Mouse (Mus musculus) lung, embryonic 16.5 days (tissue): ENCODE measurements around the gene Notch3. TPM values are rescaled to one million over a fixed set of nuclear protein-coding genes. Genes with fewer than 3 reads are reported as not detected.
"Not testable (repeated sequence)": the region's sequence is repeated elsewhere in the genome, so short reads cannot be mapped to it uniquely, and the experiment has no call there.

ENCODE experiments used
- ATAC-seq: fragments of 200-750 bp; cut with Nextera tagmentation; 2 replicates; pipeline ENCODE4 v1.8.0; 2017; ENCODE audit warnings: low read depth, mild to moderate bottlenecking, moderate library complexity
- H3K27ac ChIP-seq: fragments of 300-500 bp; sonication (generic); 2 replicates; pipeline ENCODE4 v1.5.1; 2014; ENCODE audit warnings: mild to moderate bottlenecking, control low read depth, low read length
- H3K27me3 ChIP-seq: fragments of 300-500 bp; sonication (generic); 2 replicates; pipeline ENCODE4 v1.6.1; 2014; ENCODE audit warnings: low read depth, low read length, mixed read lengths; ENCODE audit not compliant: control insufficient read depth, insufficient read depth
- H3K36me3 ChIP-seq: fragments of 300-500 bp; sonication (generic); 2 replicates; pipeline ENCODE4 v1.6.1; 2014; ENCODE audit warnings: low read length; ENCODE audit not compliant: control insufficient read depth, insufficient read depth
- H3K4me1 ChIP-seq: fragments of 300-500 bp; sonication (generic); replicated peaks from 2 replicates; pipeline ENCODE4 v1.6.1; 2014; ENCODE audit warnings: low read length, mixed read lengths; ENCODE audit not compliant: control insufficient read depth, insufficient read depth
- H3K4me2 ChIP-seq: fragments of 300-500 bp; sonication (generic); 2 replicates; pipeline ENCODE4 v1.6.1; 2014; ENCODE audit warnings: low read depth, low read length, control low read depth
- H3K4me3 ChIP-seq: fragments of 300-500 bp; sonication (generic); 2 replicates; pipeline ENCODE4 v1.5.1; 2014; ENCODE audit warnings: mild to moderate bottlenecking, low read length, control low read depth
- H3K9ac ChIP-seq: fragments of 300-500 bp; sonication (generic); 2 replicates; pipeline ENCODE4 v1.6.1; 2014; ENCODE audit warnings: low read length, control low read depth
- H3K9me3 ChIP-seq: fragments of 300-500 bp; sonication (generic); 2 replicates; pipeline ENCODE4 v1.6.1; 2016; ENCODE audit warnings: low read length; ENCODE audit not compliant: control insufficient read depth
- WGBS: fragments of 180-500 bp; shearing (Covaris S2); extraction: QIAGEN DNeasy Blood & Tissue Kit; methylation state at CpG from one replicate; pipeline ENCODE4 v1.1.7; 2014; 5-methylcytosine and 5-hydroxymethylcytosine counted together
- polyA plus RNA-seq: library from polyadenylated mRNA; unstranded; fragments of >200 nt; fragmentation: Nextera tagmentation; extraction: Ambion mirVana; gene quantifications from 2 replicates; pipeline ENCODE4 v1.2.1, GENCODE M21; 2015

Gene Notch3
- 17.1 and 17.3 TPM in 2 replicates for polyA plus RNA-seq

GRCm38 (mm10) chr17:32166687-32167086, at the start of gene Notch3:
Notch3 (minus strand) TSS chr17:32166852.
- H3K27me3 ChIP-seq = no peaks in the 10 kb centered on the region
- H3K4me2 ChIP-seq = peak within 1 kb of the TSS; percentile 77
- no peaks in the 10 kb centered on the region for H3K36me3 ChIP-seq
- H3K4me3 ChIP-seq = peak within 1 kb of the TSS; percentile 66
- ATAC-seq = peak; percentile 79
- H3K9me3 ChIP-seq = no peaks in the 10 kb centered on the region
- peak within 1 kb of the TSS; percentile 91 for H3K27ac ChIP-seq
- 0% methylated on average over 28 of the region's 39 CpGs for WGBS
- H3K9ac ChIP-seq = peak within 1 kb of the TSS; percentile 77
- H3K4me1 ChIP-seq = peaks cover 26% of the 10 kb centered on the region

DNA sequence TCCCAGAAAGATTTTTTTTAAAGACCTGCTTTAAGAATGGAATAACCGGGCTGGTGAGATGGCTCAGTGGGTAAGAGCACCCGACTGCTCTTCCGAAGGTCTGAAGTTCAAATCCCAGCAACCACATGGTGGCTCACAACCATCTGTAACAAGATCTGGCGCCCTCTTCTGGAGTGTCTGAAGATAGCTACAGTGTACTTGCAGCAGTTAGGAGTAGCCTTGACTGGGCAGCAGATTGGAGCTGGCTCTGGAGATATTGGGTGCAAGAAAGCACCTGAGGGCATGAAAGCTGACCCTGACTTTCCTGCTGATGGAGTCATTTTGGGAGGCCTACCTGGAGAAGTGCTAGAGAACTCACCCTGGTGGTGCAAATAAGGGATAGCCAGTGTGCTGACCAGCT, 48.9 kb upstream of the Notch3 start:
- H3K4me3 ChIP-seq, H3K4me1 ChIP-seq, H3K9ac ChIP-seq, H3K4me2 ChIP-seq, H3K27ac ChIP-seq, H3K27me3 ChIP-seq, ATAC-seq, H3K9me3 ChIP-seq: not testable (repeated sequence)
- peaks cover 52% of the 10 kb centered on the region for H3K36me3 ChIP-seq
- WGBS = 70% methylated on average over 4 of the region's 4 CpGs

DNA sequence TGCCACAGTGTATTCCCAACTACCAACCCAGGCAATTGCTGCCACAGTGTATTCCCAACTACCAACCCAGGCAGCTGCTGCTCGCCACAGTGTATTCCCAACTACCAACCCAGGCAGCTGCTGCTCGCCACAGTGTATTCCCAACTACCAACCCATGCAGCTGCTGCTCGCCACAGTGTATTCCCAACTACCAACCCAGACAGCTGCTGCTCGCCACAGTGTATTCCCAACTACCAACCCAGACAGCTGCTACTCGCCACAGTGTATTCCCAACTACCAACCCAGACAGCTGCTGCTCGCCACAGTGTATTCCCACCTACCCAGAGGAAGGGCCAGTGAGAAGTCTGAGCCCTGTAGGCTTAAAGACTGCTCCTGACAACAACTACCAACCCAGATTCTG, 44.9 kb upstream of the Notch3 start:
- H3K4me1 ChIP-seq, H3K27me3 ChIP-seq, H3K27ac ChIP-seq, ATAC-seq, H3K4me2 ChIP-seq, H3K9me3 ChIP-seq, H3K9ac ChIP-seq, H3K4me3 ChIP-seq: not testable (repeated sequence)
- H3K36me3 ChIP-seq = peaks cover 49% of the 10 kb centered on the region
- WGBS = 86% methylated on average over 6 of the region's 6 CpGs

DNA sequence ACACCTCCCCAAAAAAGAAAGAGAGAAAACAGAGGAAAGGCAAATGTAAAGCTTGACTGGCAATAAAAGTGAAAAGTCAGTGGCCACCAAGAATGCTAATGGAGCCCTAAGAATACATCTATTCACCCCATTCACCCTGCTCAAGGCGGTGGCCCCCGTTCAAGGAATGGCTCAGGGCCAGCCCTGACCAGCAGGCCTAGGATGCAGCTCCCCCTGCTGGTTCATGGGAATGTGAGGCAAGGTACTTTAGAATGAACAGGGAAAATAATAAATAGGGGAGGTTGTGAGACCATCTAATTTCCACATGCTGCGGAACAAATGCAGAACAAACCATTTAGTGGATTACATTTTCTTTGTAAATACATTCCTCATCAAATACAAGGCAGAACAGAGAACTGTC, 43.1 kb upstream of the Notch3 start:
- peak; percentile 66 for ATAC-seq
- Histone ChIP-seq H3K9ac (no peak overlapping the region), H3K4me2 (no peak overlapping the region), H3K9me3 (no peaks in the 10 kb centered on the region), H3K4me1 (0 out of 2 replicates have a peak, but pooled peaks cover 6% of the 10 kb centered on the region), H3K27ac (peak overlapping the region; percentile 67), H3K36me3 (peaks cover 55% of the 10 kb centered on the region), H3K27me3 (no peaks in the 10 kb centered on the region), H3K4me3 (no peak overlapping the region)
- WGBS = 38% methylated on average over 3 of the region's 3 CpGs

GRCm38 (mm10) chr17:32209144-32209543, 42.5 kb upstream of the Notch3 start:
- Histone ChIP-seq H3K4me1 (0 out of 2 replicates have a peak, but pooled peaks cover 6% of the 10 kb centered on the region), H3K36me3 (peaks cover 52% of the 10 kb centered on the region), H3K4me3 (no peak overlapping the region), H3K27ac (peak overlapping the region; percentile 67), H3K4me2 (no peak overlapping the region), H3K9me3 (no peaks in the 10 kb centered on the region), H3K9ac (no peak overlapping the region), H3K27me3 (no peaks in the 10 kb centered on the region)
- WGBS = 37% methylated on average over 6 of the region's 6 CpGs
- peak; percentile 75 for ATAC-seq

DNA sequence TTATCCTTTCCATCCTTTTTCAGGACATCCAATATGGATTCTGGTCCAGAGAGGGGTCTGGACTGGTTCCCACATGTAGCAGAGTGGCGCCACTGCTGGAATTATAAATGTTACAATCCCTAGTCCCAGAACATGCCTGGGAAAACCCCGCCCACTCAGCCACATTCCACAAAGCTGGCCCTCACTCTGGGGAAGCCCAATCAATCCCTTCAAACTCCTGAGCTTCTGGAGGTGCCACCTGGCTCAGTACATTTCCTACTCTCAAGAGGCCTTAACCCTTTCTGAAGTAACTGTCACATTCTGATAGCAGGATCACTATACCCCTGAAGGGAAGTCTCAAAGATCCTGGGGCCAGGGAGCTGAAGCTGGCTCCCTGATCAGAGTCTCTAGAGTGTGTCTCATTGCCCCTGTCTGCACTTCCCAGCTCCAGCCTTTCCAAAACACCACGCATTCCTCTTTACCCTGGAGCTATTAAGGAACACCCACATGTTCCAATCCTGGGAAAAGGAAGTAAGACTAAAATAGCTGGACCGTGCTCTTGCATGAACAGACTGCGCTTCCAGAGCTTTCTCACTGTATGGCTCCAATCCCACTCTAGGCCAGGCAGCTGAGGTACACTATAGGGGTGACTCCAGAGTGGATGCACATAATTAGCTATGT, 41.1 kb upstream of the Notch3 start:
- peaks cover 47% of the 10 kb centered on the region for H3K36me3 ChIP-seq
- 59% methylated on average over 5 of the region's 5 CpGs for WGBS
- H3K9ac ChIP-seq = 0 out of 2 replicates have a peak overlapping the region, but pooled peaks have one; percentile 8
- H3K27me3 ChIP-seq = no peaks in the 10 kb centered on the region
- H3K9me3 ChIP-seq = no peaks in the 10 kb centered on the region
- H3K4me3 ChIP-seq = no peak overlapping the region
- peak; percentile 74 for ATAC-seq
- H3K4me1 ChIP-seq = 0 out of 2 replicates have a peak, but pooled peaks cover 6% of the 10 kb centered on the region
- peak overlapping the region; percentile 77 for H3K27ac ChIP-seq
- H3K4me2 ChIP-seq = no peak overlapping the region

DNA sequence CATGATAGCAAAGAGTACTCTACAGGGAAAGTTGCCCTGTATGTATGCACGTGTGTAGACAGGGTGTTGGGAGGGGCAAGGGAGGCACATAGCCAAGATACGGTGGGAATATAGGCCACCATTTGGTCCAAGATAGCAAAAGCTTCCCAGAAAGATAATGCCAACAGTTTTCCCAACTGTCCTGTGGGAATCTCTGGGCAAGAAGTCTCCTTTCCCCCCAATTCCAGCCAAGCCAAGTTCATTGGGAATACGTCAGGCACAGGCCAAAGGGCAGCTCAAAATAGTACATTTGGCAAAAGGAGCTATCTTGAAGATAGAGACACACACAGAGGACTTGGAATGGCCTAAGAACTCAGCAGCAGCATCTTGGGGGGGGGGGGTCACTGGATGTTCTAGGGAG, 38.7 kb upstream of the Notch3 start:
- H3K36me3 ChIP-seq = peaks cover 46% of the 10 kb centered on the region
- no peak for ATAC-seq
- no peak overlapping the region for H3K4me2 ChIP-seq
- H3K4me1 ChIP-seq = 0 out of 2 replicates have a peak, but pooled peaks cover 6% of the 10 kb centered on the region
- no peak overlapping the region for H3K9ac ChIP-seq
- H3K27me3 ChIP-seq = no peaks in the 10 kb centered on the region
- no peak overlapping the region for H3K27ac ChIP-seq
- no peaks in the 10 kb centered on the region for H3K9me3 ChIP-seq
- H3K4me3 ChIP-seq = no peak overlapping the region
- whole genome bisulfite sequencing = 70% methylated on average over 3 of the region's 3 CpGs

DNA sequence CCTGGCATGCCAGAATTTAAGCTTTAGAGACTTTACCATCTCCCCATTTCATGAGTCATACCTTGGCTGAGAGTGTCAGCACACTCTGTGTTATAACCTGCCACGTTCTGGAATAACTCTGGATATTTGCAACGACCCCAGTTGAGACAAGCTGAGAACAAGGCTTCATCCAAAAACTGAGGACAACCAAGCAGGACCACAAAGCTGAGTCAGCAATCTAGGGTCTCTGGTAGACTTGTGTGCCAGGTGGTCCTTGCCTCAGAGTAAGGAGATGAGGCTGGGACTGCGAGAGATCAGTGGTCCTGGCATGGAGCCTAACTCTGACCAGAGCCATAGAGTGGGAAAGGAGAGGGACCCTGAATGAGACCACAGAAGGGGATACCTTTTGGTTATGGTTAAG, 36.3 kb upstream of the Notch3 start:
- peaks cover 61% of the 10 kb centered on the region for H3K36me3 ChIP-seq
- 85% methylated on average over 3 of the region's 3 CpGs for WGBS

DNA sequence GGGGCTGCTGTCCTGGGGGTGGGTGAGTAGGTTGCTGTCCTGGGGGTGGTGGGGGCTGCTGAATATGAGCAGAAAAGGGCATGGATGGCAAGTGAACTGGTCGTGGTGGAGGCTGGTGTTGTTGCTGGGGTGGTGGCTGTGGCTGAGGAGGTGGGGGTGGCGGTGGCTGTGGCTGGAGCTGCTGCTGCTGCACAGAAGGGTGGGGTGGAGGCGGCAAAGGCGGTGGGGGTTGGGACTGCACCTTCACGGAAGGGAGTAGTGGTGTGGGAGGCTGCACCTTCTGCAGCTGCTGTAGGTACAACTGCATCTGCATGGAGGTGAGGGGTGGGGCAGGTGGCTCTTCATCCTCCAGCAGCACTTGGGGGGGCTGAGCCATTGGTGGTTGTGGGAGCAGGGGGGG, 34.4 kb upstream of the Notch3 start:
- peak; percentile 23; the same call in 1 of the 2 replicates for ATAC-seq
- H3K9ac ChIP-seq = no peak overlapping the region
- H3K4me3 ChIP-seq = no peak overlapping the region
- no peaks in the 10 kb centered on the region for H3K27me3 ChIP-seq
- no peaks in the 10 kb centered on the region for H3K9me3 ChIP-seq
- peaks cover 63% of the 10 kb centered on the region for H3K36me3 ChIP-seq
- no peaks in the 10 kb centered on the region for H3K4me1 ChIP-seq
- H3K27ac ChIP-seq = no peak overlapping the region
- 76% methylated on average over 5 of the region's 5 CpGs for WGBS
- H3K4me2 ChIP-seq = no peak overlapping the region

More for the DNA sequence above, 36.3 kb upstream of the Notch3 start:
- ATAC-seq = no peak
- Histone ChIP-seq H3K4me1 (0 out of 2 replicates have a peak, but pooled peaks cover 3% of the 10 kb centered on the region), H3K9me3 (no peaks in the 10 kb centered on the region), H3K4me3 (no peak overlapping the region), H3K9ac (no peak overlapping the region), H3K27ac (no peak overlapping the region), H3K4me2 (no peak overlapping the region), H3K27me3 (no peaks in the 10 kb centered on the region)
